Mouse (Mus musculus) embryo, embryonic 11 days (tissue): ENCODE data around the gene Mars.
"Not testable (repeated sequence)": the region's sequence is repeated elsewhere in the genome, so short reads cannot be mapped to it uniquely, and the experiment has no call there.

Experiments used
- DNase-seq: peaks from one replicate; pipeline ENCODE4 v3.0.0-alpha.2; 2015

Mars gene

DNA sequence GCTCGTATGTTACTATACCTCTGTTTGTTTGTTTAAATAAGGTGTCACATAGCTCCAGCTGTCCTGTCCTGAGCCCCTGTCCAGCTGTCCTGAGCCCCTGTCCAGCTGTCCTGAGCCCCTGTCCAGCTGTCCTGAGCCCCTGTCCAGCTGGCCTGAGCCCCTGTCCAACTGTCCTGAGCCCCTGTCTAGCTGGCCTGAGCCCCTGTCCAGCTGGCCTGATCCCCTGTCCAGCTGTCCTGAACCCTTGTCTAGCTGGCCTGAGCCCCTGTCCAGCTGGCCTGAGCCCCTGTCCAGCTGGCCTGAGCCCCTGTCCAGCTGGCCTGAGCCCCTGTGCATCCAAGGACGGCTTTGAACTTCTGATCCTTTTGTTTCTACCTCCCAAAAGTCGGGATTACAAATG is 2.4 kb downstream of the Mars start:
- not testable (repeated sequence) for DNase-seq

DNA sequence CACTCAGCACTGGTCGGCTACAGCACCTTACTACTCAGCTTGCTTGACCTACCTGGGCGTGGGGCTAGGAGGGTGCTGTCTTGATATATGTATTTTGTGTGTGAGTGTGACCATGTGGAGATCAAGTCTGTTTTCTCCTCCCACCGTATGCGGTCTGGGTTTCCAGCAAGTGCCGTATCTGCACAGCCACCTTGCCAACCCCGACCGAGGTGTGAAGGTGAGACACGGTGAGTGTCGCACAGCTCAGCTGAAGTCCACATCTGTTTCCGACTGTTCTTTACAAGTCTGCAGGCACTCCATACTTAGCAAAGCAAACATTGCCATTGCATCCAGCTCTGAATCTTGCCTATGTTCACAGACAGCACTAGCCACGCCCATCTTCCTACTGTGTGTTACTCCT is 8.4 kb downstream of the Mars start:
- no peak for DNase-seq

DNA sequence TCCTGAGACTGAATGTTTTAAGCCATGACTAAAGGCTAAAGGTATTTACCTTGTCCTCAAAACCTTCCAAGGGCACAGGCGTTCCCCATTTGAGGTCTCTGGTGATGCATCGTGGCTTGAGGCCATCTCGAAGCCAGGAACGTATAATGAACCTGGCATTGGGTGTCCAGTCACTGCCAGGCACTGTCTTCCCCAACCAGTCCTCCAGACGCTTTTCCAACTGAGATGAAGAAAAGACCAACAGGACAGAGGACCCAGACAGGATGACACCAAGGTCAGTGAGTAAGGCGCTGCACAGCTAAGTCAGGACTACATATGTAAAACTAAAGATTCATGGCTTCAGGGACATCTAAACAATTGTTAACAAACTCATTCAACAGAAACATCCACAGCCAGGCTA is 11.2 kb downstream of the Mars start:
- DNase-seq: no peak

DNA sequence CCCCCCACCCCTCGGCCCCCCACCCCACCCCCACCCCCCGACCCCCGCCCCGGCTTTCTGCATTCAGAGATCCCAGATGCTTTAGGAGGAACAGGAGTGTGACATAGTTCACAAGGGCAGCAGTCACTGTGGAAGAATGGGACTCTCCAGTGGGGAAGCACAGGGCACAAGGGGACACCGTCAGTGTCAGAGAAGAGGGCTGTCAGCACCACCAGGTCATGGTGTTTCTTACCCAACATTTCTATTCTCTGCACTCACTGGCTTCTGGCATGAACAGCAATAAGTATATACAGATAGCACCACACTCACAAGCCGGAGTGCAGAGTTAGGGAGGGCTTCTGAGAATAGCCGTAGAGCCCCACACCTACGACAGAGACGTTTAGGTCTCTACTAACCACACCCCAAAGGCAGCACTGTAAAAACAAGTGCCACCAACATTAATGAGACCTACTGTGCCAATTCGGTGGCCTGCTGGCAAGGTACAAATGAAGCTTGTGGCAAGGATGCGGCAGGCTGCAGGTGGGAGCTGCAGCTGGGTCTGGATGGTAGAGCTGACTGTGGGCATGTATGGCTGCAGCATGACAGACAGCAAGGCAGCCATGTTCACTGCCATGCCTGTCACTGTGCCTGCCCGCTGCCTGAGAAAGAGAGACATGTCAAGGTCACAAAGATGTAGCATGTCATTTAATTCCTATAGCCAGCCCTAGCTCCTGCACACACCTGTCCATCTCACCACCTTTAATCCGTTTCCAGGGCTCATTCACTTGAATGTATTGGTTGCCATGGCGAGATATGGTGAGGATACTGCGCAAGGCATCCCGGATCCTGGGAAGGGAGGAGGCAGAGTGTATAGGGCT is 14.3 kb downstream of the Mars start:
- DNase-seq: no peak

DNA sequence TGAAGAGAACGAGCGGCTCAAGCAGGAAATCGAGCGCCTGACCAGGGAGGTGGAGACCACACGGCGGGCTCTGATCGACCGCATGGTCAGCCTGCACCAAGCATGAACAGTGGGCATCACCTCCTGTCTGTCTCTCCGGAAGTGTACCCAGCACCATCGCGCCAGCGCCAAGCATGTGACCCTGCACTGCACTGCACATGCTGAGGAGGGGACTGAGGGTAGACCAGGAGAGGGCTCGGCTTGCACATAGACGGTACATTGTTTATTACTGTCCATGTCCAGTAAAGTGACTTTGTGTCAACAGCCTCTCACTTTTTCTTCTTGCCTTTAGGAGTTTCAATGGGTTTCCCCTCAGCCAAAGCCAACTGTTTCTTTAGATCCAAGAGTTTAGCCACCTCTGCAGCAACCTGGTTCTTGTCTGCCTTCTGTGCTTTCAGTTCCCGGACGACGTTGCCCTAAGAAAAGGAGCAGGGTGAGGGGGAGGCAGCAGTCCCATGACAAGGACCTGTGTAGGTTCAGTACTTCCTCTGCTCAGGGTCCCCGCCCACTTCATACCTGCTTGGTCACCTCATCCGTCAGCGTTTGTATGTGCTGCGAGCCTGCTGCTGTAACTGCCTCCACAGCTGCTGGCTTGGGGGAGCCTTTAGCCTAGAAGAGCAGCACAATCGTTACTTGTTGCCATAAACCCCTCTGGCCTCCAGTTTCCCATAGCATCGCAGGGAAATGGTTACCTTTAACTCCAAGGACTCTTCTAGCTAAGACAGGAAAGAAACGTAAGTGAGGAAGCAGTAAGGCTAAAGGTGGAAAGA is 15.4 kb downstream of the Mars start:
- DNase-seq: no peak

DNA sequence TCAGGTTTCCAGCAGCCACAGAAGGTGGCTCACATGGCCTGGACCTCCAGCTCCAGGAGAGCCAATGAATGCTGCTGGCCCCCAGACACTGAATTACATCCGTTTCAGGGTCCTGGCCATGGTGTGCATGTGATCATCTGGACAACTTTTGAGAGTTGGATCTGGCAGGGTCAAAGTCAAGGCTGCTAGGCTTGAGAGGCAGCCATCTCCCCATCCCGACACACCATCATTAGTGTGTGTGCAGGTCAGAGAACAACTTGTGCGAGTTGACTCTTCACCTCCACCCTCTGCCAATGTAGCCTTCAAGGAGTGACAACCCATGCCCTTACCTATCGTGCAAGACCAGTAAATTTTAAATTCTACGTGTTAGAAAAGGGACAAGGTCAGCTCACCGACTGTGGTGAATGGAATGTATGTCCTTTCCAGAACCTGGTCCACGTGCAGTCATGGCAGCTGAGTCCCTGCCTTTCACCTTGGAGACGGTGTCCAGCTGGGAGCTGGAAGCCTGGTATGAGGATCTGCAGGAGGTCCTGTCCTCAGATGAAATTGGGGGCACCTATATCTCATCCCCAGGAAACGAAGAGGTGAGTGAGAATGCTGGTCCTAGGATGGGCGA is 16.6 kb downstream of the Mars start:
- no peak for DNase-seq

DNA sequence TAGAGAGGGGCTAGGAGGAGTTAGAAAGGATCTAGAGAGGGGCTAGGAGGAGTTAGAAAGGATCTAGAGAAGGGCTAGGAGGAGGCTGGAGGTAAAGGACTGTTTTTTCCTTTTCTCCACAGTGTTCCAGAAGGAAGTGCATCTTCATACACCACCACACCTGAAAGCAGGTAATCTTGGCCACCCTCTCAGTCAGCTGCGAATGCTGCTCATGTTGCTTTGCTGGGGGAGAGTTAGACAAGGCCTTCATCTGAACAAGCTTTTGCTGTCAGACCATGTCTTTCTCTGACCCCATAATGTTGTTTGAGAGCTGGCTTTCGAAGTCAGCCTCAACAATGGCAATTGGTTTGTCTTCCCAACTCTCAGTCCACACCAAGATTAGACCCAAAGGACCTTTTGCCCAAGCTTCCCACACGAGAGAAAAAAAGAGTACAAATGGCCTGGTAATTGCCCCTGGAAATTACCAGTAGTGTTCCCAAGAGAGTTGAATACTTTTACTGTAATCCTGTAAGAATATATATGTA is 17.9 kb downstream of the Mars start:
- DNase-seq: no peak

DNA sequence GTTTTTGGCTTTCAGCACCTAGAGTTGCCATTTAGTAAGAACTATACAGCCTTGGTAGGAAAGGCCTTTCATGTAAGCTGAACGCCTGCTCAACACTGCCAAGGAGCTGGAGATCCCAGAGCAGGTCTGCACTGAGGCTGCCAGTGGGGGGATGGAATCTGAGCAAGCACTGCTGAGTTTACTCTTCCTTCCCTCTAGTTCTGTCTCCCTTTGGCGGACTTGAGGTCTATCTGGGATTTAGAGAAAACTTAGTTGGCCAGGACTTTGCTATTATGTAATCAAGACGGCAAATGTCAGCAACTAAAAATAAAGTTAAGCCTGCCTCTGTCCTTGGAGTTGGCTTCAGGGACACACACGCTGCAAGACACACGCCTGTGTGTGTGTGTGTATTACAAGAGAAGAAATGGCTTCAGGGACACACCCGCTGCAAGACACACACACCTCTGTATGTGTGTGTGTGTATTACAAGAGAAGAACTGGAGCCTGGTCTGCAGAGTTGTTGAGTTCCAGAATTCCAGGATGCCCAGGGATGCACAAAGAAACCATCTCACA is 18.5 kb downstream of the Mars start:
- DNase-seq: no peak

DNA sequence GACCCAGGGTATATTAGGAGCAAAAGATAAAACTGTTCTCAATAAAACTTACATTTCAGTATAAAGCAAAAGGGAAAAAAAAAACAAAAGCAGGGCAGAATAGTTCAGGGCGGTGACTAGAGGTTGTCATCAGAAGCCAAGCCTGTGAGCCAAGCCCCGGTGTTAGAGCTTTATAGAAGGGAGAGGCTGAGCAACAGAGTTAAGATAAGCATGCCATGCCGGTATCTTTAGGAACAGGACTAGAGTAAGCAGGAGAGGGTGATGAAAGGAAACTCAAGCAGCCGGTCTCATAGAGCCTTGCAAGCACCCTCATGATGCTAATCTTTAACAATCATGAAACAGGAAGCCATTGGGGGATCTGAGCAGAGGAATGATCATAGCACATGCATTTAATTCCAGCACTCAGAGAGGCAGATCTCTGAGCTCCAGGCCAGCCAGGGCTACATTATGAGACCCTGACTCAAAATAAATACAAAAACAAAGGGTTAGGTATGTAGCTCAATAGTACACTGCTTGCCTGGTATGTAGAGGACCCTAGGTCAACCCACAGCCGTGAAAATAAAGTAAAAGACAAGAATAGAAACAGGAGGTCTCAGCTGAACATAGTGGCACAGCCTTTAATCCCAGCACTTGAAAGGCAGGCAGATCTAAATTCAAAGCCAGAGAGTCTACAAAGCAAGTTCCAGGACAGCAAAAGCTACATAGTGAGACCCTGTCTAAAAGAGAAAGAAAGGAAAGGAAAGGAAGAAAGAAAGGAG is 19.5 kb downstream of the Mars start:
- no peak for DNase-seq

DNA sequence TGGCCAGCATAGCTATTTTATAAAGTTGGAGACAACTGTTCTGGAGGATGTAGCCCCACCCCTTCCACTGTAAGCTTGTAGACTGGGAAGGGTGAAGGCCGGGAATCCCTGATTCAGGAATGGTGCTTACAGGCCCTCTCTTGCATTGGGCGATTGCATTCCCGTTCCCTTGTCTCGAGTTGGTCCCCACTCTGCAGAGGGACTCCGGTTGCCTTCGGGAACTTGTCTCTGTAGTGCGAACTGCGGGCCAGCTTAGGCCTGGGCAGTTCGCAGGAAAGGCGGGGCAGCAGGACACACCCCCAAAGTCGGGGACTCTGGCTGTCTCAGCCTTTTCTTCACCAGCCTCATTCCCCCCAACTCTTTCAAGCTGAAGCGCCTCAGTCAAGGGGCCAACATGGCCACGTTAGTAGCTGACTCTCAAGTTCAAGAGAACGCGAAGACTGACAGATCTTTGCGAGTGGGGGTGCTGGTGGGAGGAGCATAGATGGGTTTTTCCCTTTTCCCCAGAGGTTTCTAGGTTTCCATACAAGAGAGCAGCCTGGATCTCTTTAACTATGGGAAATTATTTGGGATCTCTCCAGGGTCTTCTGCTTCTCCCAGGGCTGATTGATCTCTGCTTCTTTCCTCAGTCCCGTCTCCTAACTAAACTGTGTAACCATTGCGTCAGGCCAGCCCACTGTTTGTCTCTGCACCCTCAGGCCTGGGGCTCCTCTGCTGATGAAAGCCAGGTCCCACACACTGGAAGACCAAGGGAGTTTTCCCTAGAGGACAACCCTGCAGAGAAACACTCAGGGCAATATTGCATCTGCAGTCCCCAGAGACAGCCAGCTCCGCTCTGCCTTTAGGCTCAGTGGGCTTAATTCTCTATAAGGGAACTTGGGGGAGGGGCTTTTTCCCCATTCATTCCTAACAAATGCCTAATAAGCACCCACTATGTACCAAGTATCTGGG is 20.4 kb downstream of the Mars start:
- peak; percentile 74 for DNase-seq

DNA sequence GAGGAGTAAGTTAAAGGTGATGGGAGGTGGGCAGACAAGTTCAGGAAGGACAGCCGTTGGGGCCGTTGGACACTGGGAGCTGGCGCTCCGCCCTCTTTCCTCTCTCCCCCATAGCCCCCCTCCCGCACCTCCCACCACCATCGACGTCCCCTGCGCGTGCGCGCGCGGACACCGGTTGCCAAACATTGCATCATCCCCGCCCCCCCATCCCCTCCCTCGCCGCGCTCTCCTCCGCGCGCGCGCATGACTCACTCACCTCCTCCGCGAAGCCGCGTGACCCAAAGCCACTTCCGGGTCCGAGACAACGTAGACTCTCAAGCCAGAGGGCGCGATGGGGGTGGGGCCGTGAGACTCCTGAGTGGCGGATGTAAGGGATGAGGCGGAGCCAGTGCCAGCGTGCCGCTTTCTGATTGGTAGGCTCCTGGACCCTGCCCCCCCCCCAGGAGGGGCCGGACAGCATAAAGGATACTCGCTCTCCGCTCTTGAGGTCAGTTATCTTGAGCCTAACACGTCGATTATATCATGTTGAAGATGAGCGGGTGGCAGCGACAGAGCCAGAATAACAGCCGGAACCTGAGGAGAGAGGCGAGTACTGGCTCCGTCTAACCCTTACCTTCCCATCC is 21.2 kb downstream of the Mars start:
- DNase-seq: peak; percentile 100

DNA sequence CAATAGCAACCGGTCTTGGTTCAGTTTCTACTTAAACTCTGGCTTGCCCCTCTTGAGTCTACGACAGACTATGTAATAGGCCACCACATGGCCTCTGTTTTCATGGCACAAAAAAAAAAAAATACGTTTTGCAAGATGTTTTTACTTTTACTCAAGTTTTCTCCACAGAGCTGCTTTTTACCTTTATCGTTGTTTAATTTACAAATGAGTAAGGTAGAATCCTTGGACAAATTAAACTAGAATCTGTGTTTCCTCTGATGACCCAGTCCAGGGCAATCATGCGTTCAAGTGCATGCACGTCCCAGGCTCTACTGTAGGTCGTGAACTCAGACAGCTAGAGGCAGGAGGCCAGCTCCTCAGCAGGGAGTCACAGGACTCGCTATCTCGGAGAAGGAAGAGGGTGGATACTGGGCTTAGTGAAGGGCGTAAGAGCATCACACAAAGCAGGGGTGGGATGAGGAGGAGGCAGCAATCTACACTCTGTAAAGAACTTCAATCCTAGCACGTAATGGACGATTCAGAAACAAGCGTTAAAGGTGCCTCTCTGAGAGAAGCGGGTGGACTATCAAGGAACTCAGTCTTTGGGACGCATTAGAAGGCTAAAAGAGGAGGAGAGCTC is 21.9 kb downstream of the Mars start:
- DNase-seq: peak; percentile 60

DNA sequence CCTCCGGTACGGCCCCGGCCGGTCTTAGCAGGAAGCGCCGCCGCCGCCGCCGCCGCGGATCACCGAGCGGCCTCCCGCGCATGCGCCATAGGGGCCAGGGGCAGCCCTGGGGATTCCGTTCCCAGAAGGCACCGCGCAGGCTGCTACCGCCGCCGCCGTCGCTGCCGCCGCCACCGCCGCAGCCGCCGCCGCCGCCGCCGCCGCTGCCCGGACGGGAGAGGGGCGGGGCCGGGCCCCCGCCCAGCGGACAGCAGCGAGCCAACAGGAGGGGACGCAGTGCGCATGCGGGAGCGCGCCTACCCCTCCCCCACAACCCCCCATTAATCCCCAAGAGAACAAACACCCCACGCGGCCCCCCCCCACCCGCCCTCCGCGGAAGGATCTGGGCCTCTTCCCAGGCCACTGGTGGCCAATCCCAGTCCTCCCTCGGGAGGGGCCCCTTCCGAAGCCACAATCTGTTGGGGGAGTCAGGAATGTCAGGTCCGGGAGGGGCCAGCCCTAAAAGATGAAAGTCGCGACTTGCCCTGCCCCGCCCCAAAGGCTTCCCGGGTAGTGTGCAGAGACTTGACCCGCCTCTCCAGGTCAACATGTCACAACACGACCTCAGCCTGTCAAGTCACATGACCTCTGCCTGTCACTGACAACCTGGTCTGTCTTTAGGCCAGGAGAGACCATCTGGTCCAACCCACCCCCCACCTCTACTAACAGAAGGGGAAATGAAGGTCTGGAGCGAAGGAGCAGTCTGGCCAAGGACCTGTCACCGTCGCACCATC is 22.6 kb downstream of the Mars start, which contains the start of gene Mbd6:
Gene Mbd6, minus strand, starts transcription at position 219 of the 773 bp plus-strand sequence.
- DNase-seq: peak; percentile 93

DNA sequence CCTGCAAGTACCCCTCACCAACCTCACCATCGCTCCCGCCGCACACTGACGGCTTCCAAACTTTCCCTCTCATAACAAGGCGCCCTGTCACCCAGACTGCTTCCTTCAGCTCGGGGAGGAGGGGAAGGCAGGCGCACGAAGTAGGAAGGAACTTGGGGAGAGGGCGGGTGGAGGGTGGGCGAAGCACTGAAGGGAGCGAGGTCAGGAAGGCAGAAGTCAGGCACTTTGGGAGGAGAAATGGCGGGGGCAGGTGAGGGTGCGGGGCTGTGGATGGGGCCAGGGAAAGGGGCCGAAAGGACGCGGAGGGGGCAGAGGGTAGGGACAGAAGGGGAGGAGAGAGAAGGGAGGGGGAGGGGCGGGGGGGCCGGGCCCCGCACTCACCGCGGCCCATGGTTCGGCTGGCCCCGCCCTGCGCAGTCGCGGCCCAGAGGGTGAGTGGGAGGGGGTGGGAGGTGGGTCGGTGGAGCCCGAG is 23.2 kb downstream of the Mars start:
- peak; percentile 72 for DNase-seq

DNA sequence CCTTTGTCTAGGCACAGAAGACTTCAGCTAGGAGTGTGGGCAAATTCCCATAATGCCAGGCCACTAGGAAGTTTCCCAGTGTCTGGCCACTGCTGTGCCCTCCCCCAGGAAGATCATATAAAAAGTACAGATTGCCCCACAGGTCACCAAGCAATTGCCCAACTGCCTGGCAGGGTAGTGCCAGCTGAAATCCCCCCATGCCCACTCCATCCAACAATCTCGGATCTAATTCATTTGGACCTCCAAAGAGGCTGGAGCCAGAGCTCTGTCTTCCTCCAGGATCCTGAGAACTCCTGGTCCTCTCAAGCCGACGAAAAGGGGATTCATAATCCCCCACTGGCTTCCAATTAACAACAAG is 23.7 kb downstream of the Mars start:
- no peak for DNase-seq

DNA sequence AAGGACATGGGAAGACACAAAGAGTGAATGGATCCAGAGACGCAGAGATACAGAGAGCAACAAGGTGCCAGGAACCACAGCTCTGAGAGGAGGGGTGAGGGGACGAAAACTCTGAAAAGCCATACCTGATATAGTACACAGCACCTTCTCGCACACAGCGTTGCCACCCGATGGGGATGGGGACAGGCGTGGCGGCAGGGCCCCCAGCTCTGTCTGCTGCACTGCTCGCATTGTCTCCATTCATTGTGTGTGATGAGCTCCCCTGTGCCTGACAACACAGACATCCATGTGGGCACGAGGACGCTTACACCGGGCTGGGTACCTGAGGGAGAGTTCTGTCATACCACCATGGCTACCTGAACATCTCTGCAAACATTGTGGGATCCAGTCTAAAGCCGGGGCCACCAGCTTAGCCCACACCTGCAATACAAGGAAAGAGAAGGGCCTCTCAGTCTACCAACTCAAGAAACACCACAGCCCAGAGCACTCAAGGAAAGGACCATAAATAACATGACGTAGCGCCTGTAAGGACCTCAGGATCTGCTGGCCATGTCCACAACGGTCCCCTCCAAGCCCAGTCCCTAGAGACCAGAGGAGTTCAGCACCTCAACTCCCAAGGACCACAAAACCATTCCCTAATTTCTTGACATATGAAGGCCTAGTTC is 24.2 kb downstream of the Mars start:
- no peak for DNase-seq

DNA sequence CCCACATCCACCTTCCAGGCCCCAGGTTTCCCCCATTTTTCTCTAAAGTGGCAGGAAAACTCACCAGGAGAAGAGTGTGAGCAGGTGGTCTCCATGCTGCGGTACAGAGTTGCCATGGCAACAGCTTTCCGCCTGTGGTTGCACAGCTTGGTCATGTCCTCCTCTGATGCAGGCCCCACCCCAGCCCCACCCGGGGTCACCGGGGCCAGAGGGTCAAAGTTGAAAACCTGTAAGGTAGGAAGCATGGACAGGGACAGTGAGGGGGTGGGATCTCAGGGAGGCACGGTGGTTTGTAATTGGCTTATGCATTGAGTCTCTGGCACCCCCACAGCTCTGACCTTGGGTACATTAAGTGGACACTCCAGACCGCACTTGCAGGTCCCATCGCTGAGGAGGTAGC is 24.9 kb downstream of the Mars start:
- DNase-seq: peak; percentile 37

DNA sequence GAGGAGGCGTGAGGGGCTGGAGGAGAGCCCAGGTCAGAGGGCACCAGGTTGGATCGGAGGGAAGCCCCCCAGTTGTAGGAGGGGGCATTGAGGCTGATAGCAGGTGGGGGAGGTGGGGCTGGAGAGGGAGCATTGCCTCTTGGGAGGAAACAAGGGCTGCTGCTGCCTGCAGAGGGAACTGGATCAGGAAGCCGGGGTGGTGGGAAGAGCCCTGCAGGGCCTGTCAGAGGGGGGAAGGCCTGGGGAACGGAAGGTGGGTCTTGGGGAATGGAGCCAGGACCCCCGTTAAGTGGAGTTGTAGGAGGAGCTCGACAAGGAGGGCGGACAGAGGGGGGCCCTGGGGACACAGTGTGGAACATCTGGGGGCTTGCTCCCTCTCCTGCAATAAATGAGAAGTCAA is 25.4 kb downstream of the Mars start:
- no peak for DNase-seq

DNA sequence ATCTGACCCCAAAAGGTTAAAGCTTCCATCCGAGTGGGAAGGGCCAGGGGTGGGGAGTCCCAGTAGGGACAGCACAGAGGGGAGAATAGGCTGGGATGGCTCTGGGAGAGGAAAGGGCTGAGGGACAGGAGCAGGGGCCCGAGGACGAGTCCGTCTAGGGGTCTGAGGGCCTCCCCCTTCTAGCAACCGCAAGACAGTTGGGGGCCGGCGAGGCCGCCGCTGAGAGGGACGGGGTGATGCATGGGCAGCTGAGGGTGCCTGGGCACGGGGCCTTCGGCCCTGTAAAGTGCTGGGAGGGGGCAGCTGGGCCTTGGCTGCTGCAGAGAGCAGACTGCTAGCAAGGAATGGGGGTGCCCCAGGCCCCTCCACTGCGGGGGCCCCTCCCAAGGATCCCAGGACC is 25.9 kb downstream of the Mars start:
- DNase-seq: no peak
